Mouse (Mus musculus) midbrain, embryonic 14.5 days (tissue): ENCODE measurements around the gene Exoc3. TPM values are rescaled to one million over a fixed set of nuclear protein-coding genes. Genes with fewer than 3 reads are reported as not detected.

ENCODE experiments used
- ATAC-seq: fragments of 200-750 bp; cut with Nextera tagmentation; 2 replicates; pipeline ENCODE4 v1.8.0; 2017; ENCODE audit warnings: moderate number of reproducible peaks, moderate library complexity; ENCODE audit not compliant: low FRiP score, low TSS enrichment
- DNase-seq: peaks from one replicate; pipeline ENCODE4 v3.0.0-alpha.2; 2015
- H3K27ac ChIP-seq: fragments of 300-500 bp; sonication (generic); replicated peaks from 2 replicates; pipeline ENCODE4 v1.5.1; 2014; ENCODE audit warnings: mild to moderate bottlenecking, low read depth, low read length, moderate library complexity
- H3K27me3 ChIP-seq: fragments of 300-500 bp; sonication (generic); 2 replicates; pipeline ENCODE4 v1.6.1; 2014; ENCODE audit warnings: low read length, control low read depth, mixed read lengths; ENCODE audit not compliant: control insufficient read depth, insufficient read depth
- H3K36me3 ChIP-seq: fragments of 300-500 bp; sonication (generic); 2 replicates; pipeline ENCODE4 v1.6.1; 2014; ENCODE audit warnings: low read length, control low read depth; ENCODE audit not compliant: control insufficient read depth, insufficient read depth
- H3K4me1 ChIP-seq: fragments of 300-500 bp; sonication (generic); 2 replicates; pipeline ENCODE4 v1.6.1; 2014; ENCODE audit warnings: mild to moderate bottlenecking, antibody characterized with exemption, low read length, control low read depth; ENCODE audit not compliant: control insufficient read depth, insufficient read depth
- H3K4me2 ChIP-seq: fragments of 300-500 bp; sonication (generic); 2 replicates; pipeline ENCODE4 v1.6.1; 2014; ENCODE audit warnings: mild to moderate bottlenecking, low read length, moderate library complexity
- H3K4me3 ChIP-seq: fragments of 300-500 bp; sonication (generic); replicated peaks from 2 replicates; pipeline ENCODE4 v1.5.1; 2014; ENCODE audit warnings: low read depth, low read length
- H3K9ac ChIP-seq: fragments of 300-500 bp; sonication (generic); replicated peaks from 2 replicates; pipeline ENCODE4 v1.6.1; 2014; ENCODE audit warnings: mild to moderate bottlenecking, low read length, moderate library complexity
- H3K9me3 ChIP-seq: fragments of 300-500 bp; sonication (generic); 2 replicates; pipeline ENCODE4 v1.6.1; 2016; ENCODE audit warnings: low read length, control low read depth, mixed read lengths; ENCODE audit not compliant: control insufficient read depth
- WGBS: fragments of 180-500 bp; shearing (Covaris S2); extraction: QIAGEN DNeasy Blood & Tissue Kit; methylation state at CpG from one replicate; pipeline ENCODE4 v1.1.7; 2014; 5-methylcytosine and 5-hydroxymethylcytosine counted together
- polyA plus RNA-seq: library from polyadenylated mRNA; unstranded; fragments of >200 nt; fragmentation: Nextera tagmentation; extraction: Ambion mirVana; gene quantifications from 2 replicates; pipeline ENCODE4 v1.2.1, GENCODE M21; 2014

The Exoc3 gene
- 125 and 145 TPM in 2 replicates for polyA plus RNA-seq

- Histone ChIP-seq H3K4me2 (peak within 1 kb of the TSS; percentile 95), H3K4me1 (peaks cover 20% of the 10 kb centered on the region), H3K9me3 (no peaks in the 10 kb centered on the region), H3K36me3 (peaks cover 24% of the 10 kb centered on the region), H3K4me3 (peak within 1 kb of the TSS; percentile 77), H3K9ac (peak within 1 kb of the TSS; percentile 87), H3K27ac (peak within 1 kb of the TSS; percentile 91), H3K27me3 (no peaks in the 10 kb centered on the region)
- DNase-seq (peak; percentile 95), ATAC-seq (peak; percentile 97)
- WGBS: under 1% methylated on average over 39 of the region's 39 CpGs
Measured at GRCm38 (mm10) chr13:74208317-74208985, at the start of gene Exoc3. Gene Exoc3 (minus strand): TSS chr13:74208732.

GRCm38 (mm10) chr13:74246494-74246893 lies 38.0 kb upstream of the Exoc3 start:
- no peak overlapping the region for H3K4me2 ChIP-seq
- H3K36me3 ChIP-seq: no peaks in the 10 kb centered on the region
- no peaks in the 10 kb centered on the region for H3K27me3 ChIP-seq
- ATAC-seq: no peak
- no peak overlapping the region for H3K4me3 ChIP-seq
- H3K9ac ChIP-seq: no peak overlapping the region
- peaks cover 11% of the 10 kb centered on the region for H3K4me1 ChIP-seq
- H3K27ac ChIP-seq: no peak overlapping the region
- H3K9me3 ChIP-seq: no peaks in the 10 kb centered on the region
- DNase-seq: no peak

- Histone ChIP-seq H3K9me3 (no peaks in the 10 kb centered on the region), H3K4me3 (no peak overlapping the region), H3K4me2 (peak overlapping the region; percentile 43), H3K4me1 (peaks cover 11% of the 10 kb centered on the region), H3K9ac (0 out of 2 replicates have a peak overlapping the region, but pooled peaks have one; percentile 4), H3K27ac (no peak overlapping the region), H3K27me3 (no peaks in the 10 kb centered on the region), H3K36me3 (no peaks in the 10 kb centered on the region)
- ATAC-seq (peak; percentile 64), DNase-seq (no peak)
- WGBS: 49% methylated on average over 4 of the region's 4 CpGs
Measured at GRCm38 (mm10) chr13:74245899-74246231, 37.3 kb upstream of the Exoc3 start.

GRCm38 (mm10) chr13:74245214-74245898 lies 36.8 kb upstream of the Exoc3 start:
- H3K27me3 ChIP-seq: no peaks in the 10 kb centered on the region
- 18% methylated on average over 17 of the region's 17 CpGs for WGBS
- H3K4me3 ChIP-seq: no peak overlapping the region
- H3K36me3 ChIP-seq: no peaks in the 10 kb centered on the region
- peak overlapping the region; percentile 43 for H3K4me2 ChIP-seq
- H3K9ac ChIP-seq: 0 out of 2 replicates have a peak overlapping the region, but pooled peaks have one; percentile 4
- DNase-seq (peak; percentile 88), ATAC-seq (peak; percentile 89)
- H3K27ac ChIP-seq: no peak overlapping the region
- no peaks in the 10 kb centered on the region for H3K9me3 ChIP-seq
- peaks cover 11% of the 10 kb centered on the region for H3K4me1 ChIP-seq

- DNase-seq (no peak), ATAC-seq (no peak)
- Histone ChIP-seq H3K4me1 (no peaks in the 10 kb centered on the region), H3K27me3 (no peaks in the 10 kb centered on the region), H3K9me3 (no peaks in the 10 kb centered on the region), H3K9ac (no peak overlapping the region), H3K4me3 (no peak overlapping the region), H3K27ac (no peak overlapping the region), H3K4me2 (no peak overlapping the region), H3K36me3 (no peaks in the 10 kb centered on the region)
- 84% methylated on average over 7 of the region's 7 CpGs for WGBS
Measured at GRCm38 (mm10) chr13:74237574-74237973, 29.0 kb upstream of the Exoc3 start.

- H3K9ac ChIP-seq: no peak overlapping the region
- no peaks in the 10 kb centered on the region for H3K27me3 ChIP-seq
- H3K36me3 ChIP-seq: no peaks in the 10 kb centered on the region
- H3K4me2 ChIP-seq: no peak overlapping the region
- H3K27ac ChIP-seq: no peak overlapping the region
- WGBS: 31% methylated on average over 1 of the region's 1 CpGs
- no peaks in the 10 kb centered on the region for H3K9me3 ChIP-seq
- no peak overlapping the region for H3K4me3 ChIP-seq
- DNase-seq (no peak), ATAC-seq (no peak)
- H3K4me1 ChIP-seq: no peaks in the 10 kb centered on the region
Measured at GRCm38 (mm10) chr13:74220659-74221058, 12.1 kb upstream of the Exoc3 start.

- no peaks in the 10 kb centered on the region for H3K36me3 ChIP-seq
- 77% methylated on average over 3 of the region's 3 CpGs for WGBS
- H3K9ac ChIP-seq: no peak overlapping the region
- H3K9me3 ChIP-seq: no peaks in the 10 kb centered on the region
- no peaks in the 10 kb centered on the region for H3K27me3 ChIP-seq
- no peak overlapping the region for H3K4me3 ChIP-seq
- H3K4me1 ChIP-seq: no peaks in the 10 kb centered on the region
- ATAC-seq (no peak), DNase-seq (no peak)
- H3K4me2 ChIP-seq: no peak overlapping the region
- no peak overlapping the region for H3K27ac ChIP-seq
Measured at GRCm38 (mm10) chr13:74218441-74218840, 9.9 kb upstream of the Exoc3 start.

- H3K4me1 ChIP-seq: peaks cover 20% of the 10 kb centered on the region
Measured at GRCm38 (mm10) chr13:74208986-74209345, 434 bp upstream of the Exoc3 start.

GRCm38 (mm10) chr13:74196451-74196850 lies 12.1 kb downstream of the Exoc3 start:
- Histone ChIP-seq H3K4me1 (no peaks in the 10 kb centered on the region), H3K4me3 (no peak overlapping the region), H3K4me2 (no peak overlapping the region), H3K36me3 (peaks cover 65% of the 10 kb centered on the region), H3K27me3 (no peaks in the 10 kb centered on the region), H3K9ac (no peak overlapping the region), H3K9me3 (no peaks in the 10 kb centered on the region), H3K27ac (no peak overlapping the region)
- WGBS: 85% methylated on average over 3 of the region's 3 CpGs
- ATAC-seq: no peak
- no peak for DNase-seq

More at GRCm38 (mm10) chr13:74208986-74209345, 434 bp upstream of the Exoc3 start:
- no peaks in the 10 kb centered on the region for H3K9me3 ChIP-seq
- WGBS: 14% methylated on average over 12 of the region's 12 CpGs
- H3K9ac ChIP-seq: peak overlapping the region; percentile 87
- no peaks in the 10 kb centered on the region for H3K27me3 ChIP-seq
- H3K4me3 ChIP-seq: peak overlapping the region; percentile 77
- H3K36me3 ChIP-seq: peaks cover 19% of the 10 kb centered on the region
- H3K27ac ChIP-seq: peak overlapping the region; percentile 91
- no peak for ATAC-seq
- H3K4me2 ChIP-seq: peak overlapping the region; percentile 95
- DNase-seq: no peak
